Mouse (Mus musculus): ENCODE data around the gene Zfp169. TPM values are rescaled to one million over a fixed set of nuclear protein-coding genes. Genes with fewer than 3 reads are reported as not detected.

The Zfp169 gene
- total and polyA plus RNA-seq, 3 experiments, result 3.6 to 6.5 TPM; not detected in 1

DNA sequence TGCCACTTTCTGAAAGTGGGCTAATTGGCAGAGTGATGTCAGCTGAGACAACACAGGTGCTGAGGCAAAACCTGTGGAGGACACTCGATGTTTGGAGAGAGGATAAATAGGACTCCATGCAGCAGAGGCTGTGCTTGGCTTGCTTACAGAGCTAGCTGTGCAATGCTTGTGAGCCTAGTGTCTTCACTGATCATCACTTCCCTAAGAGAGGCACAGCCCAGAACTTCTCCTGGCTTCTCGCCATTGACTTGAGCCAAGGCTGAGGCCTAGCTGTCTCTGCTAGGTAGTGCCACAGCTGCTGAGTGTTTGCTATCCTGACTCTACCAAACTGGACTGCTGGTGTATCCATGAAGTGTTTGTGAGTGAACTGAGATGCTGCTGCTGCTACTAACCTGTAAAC lies 17.4 kb upstream of the Zfp169 start:
- Histone ChIP-seq H3K27ac (ENCODE audit: control insufficient read depth, low read depth, low read length) (no peak overlapping the region), H3K36me3 (ENCODE audit: control insufficient read depth in 1 of 2, insufficient read depth in 2 of 2, low read length in 2 of 2) (peaks cover 2 to 21% of the 10 kb centered on the region in 2 experiments), H3K27me3 (ENCODE audit: control insufficient read depth in 1 of 2, insufficient read depth in 2 of 2, low read length in 2 of 2) (no peaks in the 10 kb centered on the region), H3K79me2 (ENCODE audit: control insufficient read depth, insufficient read depth, low read length, poor library complexity) (peaks cover 2% of the 10 kb centered on the region; the same call in 1 of the 2 replicates), H3K9ac (ENCODE audit: control insufficient read depth, low read depth, low read length, poor library complexity, severe bottlenecking) (no peak overlapping the region), H3K9me3 (replicated peaks; ENCODE audit: insufficient read depth, low read length) (no peaks in the 10 kb centered on the region), H3K4me3 (ENCODE audit: control insufficient read depth in 1 of 2, insufficient read depth in 1 of 2, low read depth in 2 of 2, low read length in 2 of 2) (no peak overlapping the region), H3K4me1 (ENCODE audit: control insufficient read depth in 1 of 2, insufficient read depth in 2 of 2, low read length in 2 of 2) (peaks cover 7 to 13% of the 10 kb centered on the region in 2 experiments)
- peak; percentile 7; the same call in 1 of the 2 replicates for TF ChIP-seq ELF1 (IDR thresholded peaks at IDR 0.05; ENCODE audit: low read depth, low read length)
- no peak for TF ChIP-seq GABPA (IDR thresholded peaks at IDR 0.05; ENCODE audit: low read depth, low read length)
- TF ChIP-seq ZC3H11A (IDR thresholded peaks at IDR 0.05; ENCODE audit: low read depth, low read length), result peak; percentile 5; the same call in 1 of the 2 replicates
- no peak for TF ChIP-seq RAD21 (IDR thresholded peaks at IDR 0.05; ENCODE audit: low read depth, low read length)
- no peak for TF ChIP-seq UBTF (IDR thresholded peaks at IDR 0.05; ENCODE audit: borderline replicate concordance, insufficient read depth, low read depth, low read length)
- peak; percentile 27; the same call in 1 of the 2 replicates for TF ChIP-seq SMC3 (IDR thresholded peaks at IDR 0.05; ENCODE audit: low read depth, low read length)
- 0 out of 2 replicates have a peak, but pooled peaks have one; percentile 9 for TF ChIP-seq HCFC1 (IDR thresholded peaks at IDR 0.05; ENCODE audit: low read depth, low read length)
- peak; percentile 20; the same call in 1 of the 2 replicates for TF ChIP-seq ETS1 (IDR thresholded peaks at IDR 0.05; ENCODE audit: low read depth, low read length)
- peak; percentile 85 for DNase-seq (ENCODE audit: low read depth, low spot score)

DNA sequence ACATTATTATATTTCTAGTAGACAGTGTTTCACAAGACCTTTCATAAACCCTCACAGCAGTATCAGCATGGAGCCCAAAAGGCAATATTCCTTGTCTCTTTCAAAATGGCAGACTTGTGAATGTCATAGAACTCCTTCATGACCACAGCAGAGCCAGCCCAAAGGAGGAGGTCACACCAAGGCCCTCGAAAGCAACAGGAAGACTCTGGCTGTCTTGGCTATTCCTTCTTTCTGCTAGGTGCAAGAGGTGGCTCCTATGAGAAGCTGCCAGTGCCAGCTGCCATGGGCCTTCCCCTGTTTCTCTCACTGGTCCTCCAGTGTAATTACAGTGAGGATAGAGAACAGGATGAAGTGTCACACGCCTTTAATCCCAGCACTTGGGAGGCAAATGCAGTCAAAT lies 15.8 kb upstream of the Zfp169 start:
- Histone ChIP-seq H3K79me2 (ENCODE audit: control insufficient read depth, insufficient read depth, low read length, poor library complexity) (no peaks in the 10 kb centered on the region), H3K4me3 (ENCODE audit: control insufficient read depth in 1 of 2, insufficient read depth in 1 of 2, low read depth in 2 of 2, low read length in 2 of 2) (no peak overlapping the region), H3K27ac (ENCODE audit: control insufficient read depth, low read depth, low read length) (no peak overlapping the region), H3K4me1 (ENCODE audit: control insufficient read depth in 1 of 2, insufficient read depth in 2 of 2, low read length in 2 of 2) (peaks cover 7 to 10% of the 10 kb centered on the region in 2 experiments), H3K9me3 (replicated peaks; ENCODE audit: insufficient read depth, low read length) (no peaks in the 10 kb centered on the region), H3K36me3 (ENCODE audit: control insufficient read depth in 1 of 2, insufficient read depth in 2 of 2, low read length in 2 of 2) (peaks cover 0 to 8% of the 10 kb centered on the region in 2 experiments; a peak in 2 of 4 replicates), H3K27me3 (ENCODE audit: control insufficient read depth in 1 of 2, insufficient read depth in 2 of 2, low read length in 2 of 2) (no peaks in the 10 kb centered on the region), H3K9ac (ENCODE audit: control insufficient read depth, low read depth, low read length, poor library complexity, severe bottlenecking) (no peak overlapping the region)
- no peak for TF ChIP-seq CHD2 (IDR thresholded peaks at IDR 0.05; ENCODE audit: low read length)
- TF ChIP-seq RAD21 (IDR thresholded peaks at IDR 0.05; ENCODE audit: low read depth, low read length), result no peak
- TF ChIP-seq POLR2AphosphoS5 (IDR thresholded peaks at IDR 0.05; ENCODE audit: borderline replicate concordance, low read depth, low read length), result no peak
- no peak for DNase-seq (ENCODE audit: low read depth, low spot score)

DNA sequence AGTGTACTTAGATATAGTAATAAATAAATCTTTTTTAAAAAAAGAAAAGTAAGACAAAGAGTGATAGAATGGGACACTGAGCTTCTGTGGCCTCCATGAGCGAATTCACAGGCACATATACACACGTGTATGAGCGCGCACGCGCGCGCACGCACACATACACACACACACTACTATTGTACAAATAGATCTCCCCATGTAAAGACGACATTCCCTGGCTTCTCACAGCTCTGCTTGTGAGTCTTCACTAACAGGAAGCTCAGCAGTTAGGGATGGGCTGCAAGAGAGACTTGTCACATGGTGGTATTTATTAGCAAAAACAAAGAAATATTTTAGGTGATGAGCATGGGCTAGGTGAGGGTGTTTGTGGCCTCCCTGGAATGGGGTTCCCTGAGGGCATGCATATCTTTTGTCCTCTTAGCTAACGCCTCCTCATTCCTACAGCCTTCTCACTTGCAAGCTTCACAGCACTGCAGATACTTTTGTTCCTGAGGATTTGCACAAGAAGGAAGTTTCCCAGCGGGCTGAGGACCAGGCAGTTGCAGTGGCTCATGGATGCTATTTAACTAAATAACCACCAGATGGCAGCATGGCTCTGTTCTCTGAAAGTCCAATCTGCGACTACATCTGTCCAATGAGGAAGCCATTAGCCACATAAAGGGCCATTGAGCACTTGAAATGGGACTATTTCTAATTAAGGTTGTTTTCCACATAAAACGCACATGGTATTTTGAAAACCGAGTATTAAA lies 15.0 kb upstream of the Zfp169 start:
- Histone ChIP-seq H3K9ac (ENCODE audit: control insufficient read depth, low read depth, low read length, poor library complexity, severe bottlenecking) (no peak overlapping the region), H3K9me3 (replicated peaks; ENCODE audit: insufficient read depth, low read length) (no peaks in the 10 kb centered on the region), H3K79me2 (ENCODE audit: control insufficient read depth, insufficient read depth, low read length, poor library complexity) (no peaks in the 10 kb centered on the region), H3K27me3 (ENCODE audit: control insufficient read depth in 1 of 2, insufficient read depth in 2 of 2, low read length in 2 of 2) (no peaks in the 10 kb centered on the region), H3K4me1 (ENCODE audit: control insufficient read depth in 1 of 2, insufficient read depth in 2 of 2, low read length in 2 of 2) (peaks cover 7 to 10% of the 10 kb centered on the region in 2 experiments), H3K4me3 (ENCODE audit: control insufficient read depth in 1 of 2, insufficient read depth in 1 of 2, low read depth in 2 of 2, low read length in 2 of 2) (no peak overlapping the region), H3K27ac (ENCODE audit: control insufficient read depth, low read depth, low read length) (no peak overlapping the region), H3K36me3 (ENCODE audit: control insufficient read depth in 1 of 2, insufficient read depth in 2 of 2, low read length in 2 of 2) (peaks cover 0 to 8% of the 10 kb centered on the region in 2 experiments; a peak in 2 of 4 replicates)
- peak; percentile 91 for DNase-seq (ENCODE audit: low read depth, low spot score)
- TF ChIP-seq POLR2AphosphoS5 (IDR thresholded peaks at IDR 0.05; ENCODE audit: borderline replicate concordance, low read depth, low read length) (no peak), MYB (IDR thresholded peaks at IDR 0.05; ENCODE audit: low read depth, low read length) (no peak), NRF1 (IDR thresholded peaks at IDR 0.05; ENCODE audit: insufficient read depth, low read depth, low read length, poor library complexity, severe bottlenecking) (no peak), POLR2AphosphoS2 (IDR thresholded peaks at IDR 0.05; ENCODE audit: low read length) (no peak), RCOR1 (IDR thresholded peaks at IDR 0.05; ENCODE audit: low read depth, low read length) (no peak), EP300 (IDR thresholded peaks at IDR 0.05; ENCODE audit: low read depth in 1 of 2, low read length in 2 of 2) (peak in 1 of 2 experiments; percentile 17; a peak in 1 of 4 replicates), CTCF (IDR thresholded peaks at IDR 0.05 in 2 of 3, conservative IDR thresholded peaks at IDR 0.05 in 1 of 3; ENCODE audit: control insufficient read depth in 1 of 3, insufficient read depth in 1 of 3, low read depth in 2 of 3, low read length in 3 of 3, poor library complexity in 1 of 3, severe bottlenecking in 1 of 3) (peak in 2 of 3 experiments; percentile 71 to 85), MAX (IDR thresholded peaks at IDR 0.05; ENCODE audit: low read length) (peak; percentile 62), RAD21 (IDR thresholded peaks at IDR 0.05; ENCODE audit: low read depth, low read length) (peak; percentile 100), MXI1 (IDR thresholded peaks at IDR 0.05; ENCODE audit: low read depth, low read length) (no peak), USF1 (IDR thresholded peaks at IDR 0.05; ENCODE audit: low read depth, low read length) (no peak), ETS1 (IDR thresholded peaks at IDR 0.05; ENCODE audit: low read depth, low read length) (no peak), JUND (IDR thresholded peaks at IDR 0.05; ENCODE audit: low read depth, low read length) (no peak; the same call in 1 of the 2 replicates), ELF1 (IDR thresholded peaks at IDR 0.05; ENCODE audit: low read depth, low read length) (peak; percentile 41; the same call in 1 of the 2 replicates), GATA1 (IDR thresholded peaks at IDR 0.05; ENCODE audit: low read depth, low read length) (0 out of 2 replicates have a peak, but pooled peaks have one; percentile 33), MYC (IDR thresholded peaks at IDR 0.05; ENCODE audit: low read depth, low read length) (peak; percentile 68; the same call in 1 of the 2 replicates), KAT2A (conservative IDR thresholded peaks at IDR 0.05; ENCODE audit: low read depth, low read length) (no peak)
